Mouse (Mus musculus) thymus, adult 2 months (tissue): ENCODE data around the gene Gm6096.

ENCODE experiments used
- CTCF ChIP-seq: fragments of 200-500 bp; IDR thresholded peaks from 2 replicates; pipeline ENCODE4 v1.5.1; 2012; ENCODE audit warnings: mild to moderate bottlenecking, control low read depth, low read length, moderate library complexity, borderline replicate concordance; ENCODE audit not compliant: control insufficient read depth, poor library complexity, insufficient read depth; ENCODE audit errors: extremely low read depth
- POLR2A ChIP-seq: fragments of 200-500 bp; IDR thresholded peaks from 2 replicates; pipeline ENCODE4 v1.6.1; 2012; ENCODE audit warnings: mild to moderate bottlenecking, low read length, control low read depth, moderate library complexity; ENCODE audit not compliant: control insufficient read depth, poor library complexity, insufficient read depth; ENCODE audit errors: extremely low read depth

DNA sequence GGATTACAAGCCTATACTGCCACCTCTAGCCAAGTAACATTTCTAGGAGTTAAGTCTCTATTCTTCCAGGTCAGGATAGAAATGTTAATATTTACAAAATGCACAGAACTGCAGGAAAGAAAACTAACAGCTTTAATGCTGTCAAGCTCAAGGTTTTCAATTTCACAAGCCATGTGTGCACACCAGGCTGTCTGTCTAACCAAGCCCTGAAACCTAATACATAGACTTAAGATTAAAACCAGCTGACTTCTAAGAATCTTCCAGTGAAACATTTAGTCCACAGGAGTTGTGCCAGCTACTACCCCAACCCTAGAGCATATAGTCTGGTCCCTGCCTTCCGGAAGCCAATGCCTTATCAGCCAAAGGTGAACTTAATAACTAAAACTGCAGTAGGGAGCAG, 7.6 kb downstream of the Gm6096 start:
- no peak for TF ChIP-seq CTCF
- TF ChIP-seq POLR2A = no peak
